Mouse (Mus musculus) hindbrain, embryonic 10.5 days (tissue): ENCODE data around the gene Gm7247. TPM values are rescaled to one million over a fixed set of nuclear protein-coding genes. Genes with fewer than 3 reads are reported as not detected.
"Not testable (repeated sequence)": the region's sequence is repeated elsewhere in the genome, so short reads cannot be mapped to it uniquely, and the experiment has no call there.

ENCODE experiments used
- DNase-seq: peaks from one replicate; pipeline ENCODE4 v3.0.0-alpha.2; 2017; ENCODE audit warnings: low spot score
- H3K27ac ChIP-seq: fragments of 300-500 bp; sonication (generic); 2 replicates; pipeline ENCODE4 v1.5.1; 2016; ENCODE audit warnings: mild to moderate bottlenecking, moderate library complexity
- H3K27me3 ChIP-seq: fragments of 300-500 bp; sonication (generic); 2 replicates; pipeline ENCODE4 v1.6.1; 2016; ENCODE audit warnings: mild to moderate bottlenecking; ENCODE audit not compliant: poor library complexity, insufficient read depth, severe bottlenecking
- H3K36me3 ChIP-seq: fragments of 300-500 bp; sonication (generic); 2 replicates; pipeline ENCODE4 v1.6.1; 2016; ENCODE audit warnings: mild to moderate bottlenecking, moderate library complexity
- H3K4me1 ChIP-seq: fragments of 300-500 bp; sonication (generic); replicated peaks from 2 replicates; pipeline ENCODE4 v1.6.1; 2016; ENCODE audit warnings: mild to moderate bottlenecking
- H3K4me3 ChIP-seq: fragments of 300-500 bp; sonication (generic); 2 replicates; pipeline ENCODE4 v1.5.1; 2016; ENCODE audit warnings: mild to moderate bottlenecking, moderate library complexity
- H3K9me3 ChIP-seq: fragments of 300-500 bp; sonication (generic); 2 replicates; pipeline ENCODE4 v1.6.1; 2016; ENCODE audit warnings: mild to moderate bottlenecking, moderate library complexity
- WGBS: fragments of 180-500 bp; shearing (Covaris S2); methylation state at CpG from one replicate; pipeline ENCODE4 v1.1.7; 2016; 5-methylcytosine and 5-hydroxymethylcytosine counted together
- polyA plus RNA-seq: library from polyadenylated mRNA; unstranded; fragments of >200 nt; fragmentation: Nextera tagmentation; extraction: Ambion mirVana; gene quantifications from 2 replicates; pipeline ENCODE4 v1.2.1, GENCODE M21; 2016

Gene Gm7247
- polyA plus RNA-seq, 1 experiment from 2014 or later: not detected

DNA sequence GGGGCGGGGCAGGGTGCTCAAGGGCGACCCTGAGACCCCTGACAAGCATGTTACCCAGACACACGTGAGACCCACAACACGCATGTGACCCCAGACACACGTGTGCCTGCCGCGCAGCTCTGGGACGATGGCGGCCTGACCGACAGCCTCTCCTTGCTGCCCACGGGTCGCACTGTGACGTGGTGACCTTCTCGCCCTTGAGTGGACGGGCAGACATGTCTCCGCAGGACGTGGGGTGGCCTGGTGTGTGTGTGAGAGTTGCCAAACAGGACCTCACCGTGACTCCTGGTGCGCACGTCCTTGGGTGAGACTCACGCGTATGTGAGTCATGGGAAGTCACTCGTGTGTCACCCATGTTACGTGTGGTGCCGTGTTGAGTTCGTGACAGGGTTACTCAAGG lies 73.5 kb downstream of the Gm7247 start:
- peaks cover 24% of the 10 kb centered on the region for H3K9me3 ChIP-seq
- no peak overlapping the region for H3K27ac ChIP-seq
- WGBS: 96% methylated on average over 26 of the region's 26 CpGs
- no peak for DNase-seq
- no peak overlapping the region for H3K4me3 ChIP-seq
- no peaks in the 10 kb centered on the region for H3K4me1 ChIP-seq
- no peaks in the 10 kb centered on the region for H3K27me3 ChIP-seq
- H3K36me3 ChIP-seq: no peaks in the 10 kb centered on the region

- DNase-seq: no peak
These were observed 77.4 kb downstream of the Gm7247 start for GRCm38 (mm10) chr14:51438955-51439354.

DNA sequence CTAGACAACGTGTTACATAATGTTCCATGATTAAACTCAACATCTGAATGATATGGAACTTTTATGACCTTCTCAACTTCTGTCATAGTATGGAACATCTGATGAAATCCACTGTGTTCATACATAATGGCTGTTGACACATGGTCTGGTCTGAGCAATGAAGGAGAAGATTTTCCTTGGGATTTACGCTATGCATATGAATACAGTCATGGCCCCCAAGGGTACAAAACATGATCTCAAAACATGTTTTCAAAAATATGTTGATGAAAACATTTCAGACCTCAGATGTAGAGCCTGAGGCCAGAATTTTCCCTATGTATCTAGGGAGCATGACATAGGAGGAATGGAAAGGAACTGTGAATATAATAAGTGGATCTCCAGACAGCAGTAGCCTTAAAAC lies 90.0 kb downstream of the Gm7247 start, which contains the start of gene Vmn2r89:
Gene Vmn2r89, plus strand, starts transcription at position 301 of the 400 bp plus-strand sequence.
- H3K27me3 ChIP-seq, H3K27ac ChIP-seq, H3K4me3 ChIP-seq, H3K36me3 ChIP-seq, H3K9me3 ChIP-seq, H3K4me1 ChIP-seq, DNase-seq: not testable (repeated sequence)
- 89% methylated on average over 2 of the region's 2 CpGs for WGBS

More at GRCm38 (mm10) chr14:51438955-51439354, 77.4 kb downstream of the Gm7247 start:
- no peak overlapping the region for H3K27ac ChIP-seq
- peaks cover 24% of the 10 kb centered on the region for H3K9me3 ChIP-seq
- no peaks in the 10 kb centered on the region for H3K4me1 ChIP-seq
- H3K27me3 ChIP-seq: no peaks in the 10 kb centered on the region
- 77% methylated on average over 4 of the region's 4 CpGs for WGBS
- no peak overlapping the region for H3K4me3 ChIP-seq
- no peaks in the 10 kb centered on the region for H3K36me3 ChIP-seq

- not testable (repeated sequence) for H3K36me3 ChIP-seq, H3K27ac ChIP-seq, H3K27me3 ChIP-seq, H3K4me3 ChIP-seq, DNase-seq, H3K9me3 ChIP-seq, H3K4me1 ChIP-seq
- 87% methylated on average over 10 of the region's 10 CpGs for WGBS
These were observed 118.7 kb downstream of the Gm7247 start for GRCm38 (mm10) chr14:51480278-51480677.

DNA sequence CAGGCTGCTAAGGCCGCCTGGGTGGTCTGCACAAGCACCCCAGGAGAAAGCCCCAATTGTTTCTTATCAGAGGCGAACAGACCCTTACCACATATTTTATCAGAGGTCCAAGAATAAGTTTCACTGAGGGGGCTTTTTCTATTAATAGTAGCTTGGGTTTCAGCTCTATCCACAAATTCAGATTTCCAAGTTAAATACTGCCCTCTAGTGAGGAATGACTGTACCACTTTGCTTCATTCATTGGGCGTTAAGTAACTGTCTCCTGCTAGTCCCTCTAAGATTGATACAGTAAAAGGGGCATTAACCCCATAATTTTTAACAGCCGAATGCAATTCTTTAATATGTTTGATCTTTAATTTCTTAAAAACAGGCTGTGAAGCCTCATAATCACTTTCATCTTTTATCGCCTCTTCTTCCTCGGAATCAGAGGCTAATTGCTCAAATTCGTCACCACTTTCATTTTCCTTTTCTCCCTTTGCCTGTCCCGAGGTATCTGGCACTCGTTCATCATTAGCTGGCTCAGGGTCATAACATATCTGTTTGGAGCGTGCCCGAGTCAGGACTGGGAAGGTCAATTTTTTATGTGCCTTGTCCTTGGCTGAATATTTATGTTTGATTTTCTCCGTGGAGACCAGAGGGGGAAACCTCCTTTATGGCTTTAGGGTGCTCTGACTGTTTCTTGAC lies 119.9 kb downstream of the Gm7247 start:
- H3K9me3 ChIP-seq, H3K36me3 ChIP-seq, H3K4me1 ChIP-seq, H3K27me3 ChIP-seq, H3K27ac ChIP-seq, DNase-seq, H3K4me3 ChIP-seq: not testable (repeated sequence)
- 87% methylated on average over 12 of the region's 12 CpGs for WGBS

- DNase-seq: no peak
- 91% methylated on average over 5 of the region's 5 CpGs for WGBS
- H3K9me3 ChIP-seq: no peaks in the 10 kb centered on the region
These were observed 120.6 kb downstream of the Gm7247 start for GRCm38 (mm10) chr14:51482051-51482715.

GRCm38 (mm10) chr14:51482971-51483381 lies 121.4 kb downstream of the Gm7247 start:
- H3K36me3 ChIP-seq, H3K27ac ChIP-seq, H3K9me3 ChIP-seq, H3K4me3 ChIP-seq, H3K4me1 ChIP-seq, H3K27me3 ChIP-seq, DNase-seq: not testable (repeated sequence)
- WGBS: 85% methylated on average over 10 of the region's 10 CpGs

More at GRCm38 (mm10) chr14:51482051-51482715, 120.6 kb downstream of the Gm7247 start:
- Histone ChIP-seq H3K4me1 (no peaks in the 10 kb centered on the region), H3K4me3 (no peak overlapping the region), H3K36me3 (no peaks in the 10 kb centered on the region), H3K27me3 (no peaks in the 10 kb centered on the region), H3K27ac (no peak overlapping the region)

GRCm38 (mm10) chr14:51483671-51484070 lies 122.1 kb downstream of the Gm7247 start:
- no peaks in the 10 kb centered on the region for H3K4me1 ChIP-seq
- H3K27ac ChIP-seq: no peak overlapping the region
- H3K27me3 ChIP-seq: no peaks in the 10 kb centered on the region
- no peak overlapping the region for H3K4me3 ChIP-seq
- 94% methylated on average over 1 of the region's 1 CpGs for WGBS
- H3K36me3 ChIP-seq: no peaks in the 10 kb centered on the region
- H3K9me3 ChIP-seq: no peaks in the 10 kb centered on the region
- DNase-seq: no peak

DNA sequence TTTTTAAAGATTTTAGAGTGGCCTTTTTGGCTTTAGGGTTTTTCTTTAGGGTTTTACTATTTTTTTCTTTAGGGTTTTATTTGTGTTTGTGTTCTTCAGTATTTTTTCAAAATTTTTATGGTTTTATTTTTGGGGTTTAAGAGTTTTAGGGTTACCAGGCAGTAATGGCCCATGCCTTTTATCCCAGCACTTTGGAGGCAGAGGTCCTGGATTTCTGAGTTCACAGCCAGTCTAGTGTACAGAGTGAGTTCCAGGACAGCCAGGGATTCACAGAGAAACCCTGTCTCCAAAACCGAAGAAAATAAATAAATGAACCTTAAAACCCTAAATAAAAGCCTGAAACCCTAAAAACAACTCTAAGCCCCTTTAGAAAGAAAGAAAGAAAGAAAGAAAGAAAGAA lies 124.6 kb downstream of the Gm7247 start:
- Histone ChIP-seq H3K27me3 (no peaks in the 10 kb centered on the region), H3K36me3 (no peaks in the 10 kb centered on the region), H3K27ac (no peak overlapping the region), H3K9me3 (no peaks in the 10 kb centered on the region), H3K4me3 (no peak overlapping the region), H3K4me1 (no peaks in the 10 kb centered on the region)
- DNase-seq: no peak
- 95% methylated on average over 1 of the region's 1 CpGs for WGBS

- Histone ChIP-seq H3K27me3 (no peaks in the 10 kb centered on the region), H3K27ac (no peak overlapping the region), H3K4me3 (no peak overlapping the region), H3K36me3 (no peaks in the 10 kb centered on the region), H3K9me3 (no peaks in the 10 kb centered on the region), H3K4me1 (no peaks in the 10 kb centered on the region)
- 89% methylated on average over 2 of the region's 2 CpGs for WGBS
- DNase-seq: no peak
These were observed 134.2 kb downstream of the Gm7247 start for GRCm38 (mm10) chr14:51495781-51496180.

GRCm38 (mm10) chr14:51496955-51497354 lies 135.4 kb downstream of the Gm7247 start:
- WGBS: 80% methylated on average over 1 of the region's 1 CpGs
- H3K27me3 ChIP-seq: no peaks in the 10 kb centered on the region
- no peak overlapping the region for H3K27ac ChIP-seq
- no peak for DNase-seq
- H3K36me3 ChIP-seq: no peaks in the 10 kb centered on the region
- no peak overlapping the region for H3K4me3 ChIP-seq
- H3K4me1 ChIP-seq: no peaks in the 10 kb centered on the region
- H3K9me3 ChIP-seq: no peaks in the 10 kb centered on the region

GRCm38 (mm10) chr14:51497958-51498357 lies 136.4 kb downstream of the Gm7247 start:
- H3K36me3 ChIP-seq: no peaks in the 10 kb centered on the region
- no peak overlapping the region for H3K27ac ChIP-seq
- DNase-seq: no peak
- 88% methylated on average over 2 of the region's 2 CpGs for WGBS
- H3K9me3 ChIP-seq: no peaks in the 10 kb centered on the region
- no peaks in the 10 kb centered on the region for H3K27me3 ChIP-seq
- H3K4me1 ChIP-seq: no peaks in the 10 kb centered on the region
- H3K4me3 ChIP-seq: no peak overlapping the region

GRCm38 (mm10) chr14:51499707-51500275 lies 138.2 kb downstream of the Gm7247 start:
- no peaks in the 10 kb centered on the region for H3K27me3 ChIP-seq
- no peaks in the 10 kb centered on the region for H3K4me1 ChIP-seq
- H3K4me3 ChIP-seq: no peak overlapping the region
- no peak for DNase-seq
- H3K9me3 ChIP-seq: no peaks in the 10 kb centered on the region
- 85% methylated on average over 2 of the region's 2 CpGs for WGBS
- H3K36me3 ChIP-seq: no peaks in the 10 kb centered on the region
- no peak overlapping the region for H3K27ac ChIP-seq
